ENCODE assay signal across 1 mouse cellular context in the genomic region with DNA sequence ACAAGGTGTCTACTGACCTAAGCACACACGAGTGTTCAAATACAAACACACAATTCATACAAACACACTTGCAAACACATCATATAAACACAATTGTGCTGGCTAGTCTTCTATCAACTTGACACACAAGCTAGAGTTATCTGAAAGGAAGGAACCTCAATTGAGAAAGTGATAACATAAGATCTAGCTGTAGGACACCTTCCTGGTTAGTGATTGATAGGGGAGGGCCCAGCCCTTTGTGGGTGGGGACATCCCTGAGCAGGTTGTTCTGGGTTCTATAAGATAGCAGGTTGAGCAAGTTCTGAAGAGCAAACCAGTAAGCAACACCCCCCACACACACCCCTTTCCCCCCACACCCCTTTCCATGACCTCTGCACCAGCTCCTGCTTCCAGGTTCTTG.
TF ChIP-seq lines count a peak whose summit lies in the region.

No protein-coding gene starts in this region.

TF ChIP-seq in MEL, 35 proteins besides CTCF, POLR2A, EP300 and RAD21 (continued from another document):
- TF ChIP-seq ZKSCAN1 (IDR thresholded peaks at IDR 0.05; ENCODE audit: low read depth, low read length): no peak
